Mouse (Mus musculus) heart, adult 2 months (tissue): Measurements from ENCODE around the gene Ap1g2.

Source experiments
- CTCF ChIP-seq: fragments of 200-600 bp; IDR thresholded peaks from 2 replicates; pipeline ENCODE4 v1.8.1; 2022; ENCODE audit warnings: antibody characterized with exemption, mild to moderate bottlenecking, moderate library complexity
- EP300 ChIP-seq: fragments of 200-500 bp; IDR thresholded peaks from 2 replicates; pipeline ENCODE4 v1.6.1; 2011; ENCODE audit warnings: low read depth, low read length, control low read depth; ENCODE audit not compliant: insufficient read depth

- TF ChIP-seq CTCF (no peak), EP300 (no peak)
These were observed 53.9 kb downstream of the Ap1g2 start for GRCm38 (mm10) chr14:55052496-55052895.
